Mouse (Mus musculus) adrenal gland, postnatal 36 days (tissue): ENCODE measurements around the gene Tnfsf14. TPM values are rescaled to one million over a fixed set of nuclear protein-coding genes. Genes with fewer than 3 reads are reported as not detected.

Experiments
- microRNA-seq: library from miRNA; unstranded; fragments of <30 nt; microRNA quantifications from one replicate; pipeline ENCODE4 v1.2.0, GENCODE M21; 2021
- total RNA-seq, 2 experiments: library from RNA; stranded (reverse); gene quantifications; 2 replicates each; pipeline ENCODE4 v1.2.3; 2021

Gene Tnfsf14
- total RNA-seq, 2 experiments from 2014 or later = 0.17 to 0.20 TPM

Small RNA genes lying within 50 kb of the gene (microRNA-seq; reads per million reads assigned to microRNA genes)
- not detected for gene Mir6978

Other genes with a start within 250 kb of the Tnfsf14 start
- gene Acer1, start 212.1 kb downstream of the Tnfsf14 start, total RNA-seq = under 1 TPM in 1 of 2 experiments, not detected in 1; 0.23 TPM
- 100 to 1,000 TPM; 110 to 114 TPM for gene Clpp, start 203.9 kb downstream of the Tnfsf14 start, total RNA-seq
- gene Alkbh7, start 196.8 kb downstream of the Tnfsf14 start, total RNA-seq = 10 to 100 TPM; 50.3 to 83.8 TPM
- 1 to 10 TPM in 1 of 2 experiments, under 1 TPM in 1; 0.76 to 2.7 TPM for gene Pspn, start 194.2 kb downstream of the Tnfsf14 start, total RNA-seq
- gene Gtf2f1, start 182.9 kb downstream of the Tnfsf14 start, total RNA-seq = 10 to 100 TPM; 44.3 to 65.3 TPM
- not detected for gene Gm17949, start 182.7 kb downstream of the Tnfsf14 start, total RNA-seq
- 10 to 100 TPM; 97.1 to 97.2 TPM for gene Khsrp, start 162.7 kb downstream of the Tnfsf14 start, total RNA-seq
- not detected for gene Slc25a41, start 152.5 kb downstream of the Tnfsf14 start, total RNA-seq
- gene Crb3, start 135.1 kb downstream of the Tnfsf14 start, total RNA-seq = under 1 TPM in 1 of 2 experiments, not detected in 1; 0.82 TPM
- gene Slc25a23, start 134.3 kb downstream of the Tnfsf14 start, total RNA-seq = 10 to 100 TPM; 76.6 to 80.3 TPM
- gene Dennd1c, start 115.7 kb downstream of the Tnfsf14 start, total RNA-seq = 1 to 10 TPM; 1.3 to 2.8 TPM
- 1 to 10 TPM; 3.7 to 4.2 TPM for gene Tubb4a, start 106.4 kb downstream of the Tnfsf14 start, total RNA-seq
- gene Tnfsf9, start 88.9 kb downstream of the Tnfsf14 start, total RNA-seq = under 1 TPM; 0.23 to 0.40 TPM
- gene Cd70, start 44.4 kb downstream of the Tnfsf14 start, total RNA-seq = not detected
- gene C3, start 34.0 kb upstream of the Tnfsf14 start, total RNA-seq = 100 to 1,000 TPM; 231 to 623 TPM
- 10 to 100 TPM; 78.7 to 94.2 TPM for gene Gpr108, start 54.3 kb upstream of the Tnfsf14 start, total RNA-seq
- 10 to 100 TPM; 50.1 to 52.0 TPM for gene Trip10, start 55.3 kb upstream of the Tnfsf14 start, total RNA-seq
- gene Vav1, start 84.9 kb upstream of the Tnfsf14 start, total RNA-seq = 1 to 10 TPM; 2.2 to 2.9 TPM
- 10 to 100 TPM in 1 of 2 experiments, 1 to 10 TPM in 1; 5.1 to 11.0 TPM for gene Adgre1, start 164.5 kb upstream of the Tnfsf14 start, total RNA-seq